Mouse (Mus musculus): ENCODE measurements around the gene Sipa1l3.

GRCm38 (mm10) chr7:29295861-29296647, 222.4 kb downstream of the Sipa1l3 start:
- TF ChIP-seq CTCF (IDR thresholded peaks at IDR 0.05; ENCODE audit: low read depth, low read length) (no peak), POLR2A (IDR thresholded peaks at IDR 0.05; ENCODE audit: insufficient read depth, low read length) (no peak)
